ENCODE assay signal across 32 mouse cellular contexts in genomic region chr8:122789796-122790195, GRCm38 (mm10). TPM values are rescaled to one million over a fixed set of nuclear protein-coding genes. Genes with fewer than 3 reads are reported as not detected.
A peak's percentile ranks its signal among the peaks of the same experiment; 100 is the strongest.
DNase-seq lines count a peak whose midpoint lies in the region; ATAC-seq and TF ChIP-seq lines count a peak whose summit lies in the region.
"Had no signal": no experiment of that assay in that cellular context is flagged by ENCODE, and none has a peak within 500 bp of the region (broad histone marks: within the 10 kb centered on the region; RNA-seq: fewer than 3 reads in every experiment).

No protein-coding gene starts in this region.

- no peaks in the 10 kb centered on the region for H3K36me3 ChIP-seq in kidney, adult 2 months (ENCODE audit: control insufficient read depth, insufficient read depth, low read length)
- peaks cover 29% of the 10 kb centered on the region for H3K36me3 ChIP-seq in kidney, embryonic 14.5 days (ENCODE audit: control insufficient read depth, insufficient read depth, low read length)
- H3K36me3 ChIP-seq: G1E had no signal

- H3K4me1 ChIP-seq in kidney, adult 2 months (ENCODE audit: control insufficient read depth, insufficient read depth, low read length): peaks cover 2% of the 10 kb centered on the region; the same call in 1 of the 2 replicates
- H3K4me1 ChIP-seq in kidney, embryonic 14.5 days (ENCODE audit: control insufficient read depth, insufficient read depth, low read length): no peaks in the 10 kb centered on the region
- H3K4me1 ChIP-seq: heart, embryonic 10.5 days; limb, embryonic 10.5 days; limb, embryonic 15.5 days had no signal

- peak overlapping the region; percentile 66 for H3K27ac ChIP-seq in kidney, adult 2 months (ENCODE audit: insufficient read depth, low read depth, low read length)
- no peak overlapping the region for H3K27ac ChIP-seq in kidney, embryonic 14.5 days (ENCODE audit: low read depth, low read length)
- H3K27ac ChIP-seq: forebrain, embryonic 12.5 days; heart, embryonic 10.5 days; heart, embryonic 15.5 days; hindbrain, embryonic 12.5 days; hindbrain, postnatal 0 days; limb, embryonic 10.5 days; limb, embryonic 15.5 days; liver, embryonic 13.5 days; macrophage; midbrain, embryonic 15.5 days; neural tube, embryonic 15.5 days had no signal

- H3K9ac ChIP-seq in kidney, embryonic 14.5 days (ENCODE audit: low read depth, low read length): no peak overlapping the region
- H3K9ac ChIP-seq: forebrain, embryonic 12.5 days; heart, embryonic 15.5 days; hindbrain, embryonic 12.5 days; limb, embryonic 15.5 days; liver, embryonic 13.5 days; midbrain, embryonic 15.5 days; neural tube, embryonic 15.5 days had no signal

- no peak for TF ChIP-seq POLR2A in kidney, adult 2 months (IDR thresholded peaks at IDR 0.05; ENCODE audit: low read depth, low read length)

- no peak overlapping the region for H3K4me3 ChIP-seq in kidney, adult 2 months (ENCODE audit: insufficient read depth, low read depth, low read length)
- no peak overlapping the region for H3K4me3 ChIP-seq in kidney, embryonic 14.5 days (ENCODE audit: low read length)
- H3K4me3 ChIP-seq: erythroblast, embryonic 14.5 days; forebrain, embryonic 12.5 days; heart, embryonic 10.5 days; heart, embryonic 15.5 days; hindbrain, embryonic 12.5 days; limb, embryonic 10.5 days; limb, embryonic 15.5 days; liver, embryonic 13.5 days; midbrain, embryonic 15.5 days; neural tube, embryonic 15.5 days had no signal

- no peak for TF ChIP-seq CTCF in kidney, adult 2 months (conservative IDR thresholded peaks at IDR 0.05; ENCODE audit: insufficient read depth, insufficient read length, low read depth, low read length)

- no peak overlapping the region for H3K4me2 ChIP-seq in kidney, embryonic 14.5 days (replicated peaks; ENCODE audit: low read depth, low read length)
- H3K4me2 ChIP-seq: forebrain, embryonic 12.5 days; heart, embryonic 15.5 days; hindbrain, embryonic 12.5 days; limb, embryonic 15.5 days; liver, embryonic 13.5 days; midbrain, embryonic 15.5 days; neural tube, embryonic 15.5 days had no signal

- no peak for ATAC-seq in kidney, embryonic 14.5 days (ENCODE audit: low FRiP score, low TSS enrichment)
- ATAC-seq: hindbrain, postnatal 0 days; midbrain, embryonic 15.5 days had no signal

- WGBS in kidney, adult 2 months: 59% methylated on average over 5 of the region's 5 CpGs
- WGBS in kidney, embryonic 14.5 days: 91% methylated on average over 5 of the region's 5 CpGs

- no peaks in the 10 kb centered on the region for H3K27me3 ChIP-seq in kidney, adult 2 months (replicated peaks; ENCODE audit: control insufficient read depth, insufficient read depth, low read length)
- no peaks in the 10 kb centered on the region for H3K27me3 ChIP-seq in kidney, embryonic 14.5 days (ENCODE audit: control insufficient read depth, insufficient read depth, low read length)
- H3K27me3 ChIP-seq: heart, embryonic 15.5 days; hindbrain, embryonic 12.5 days; limb, embryonic 15.5 days; liver, embryonic 13.5 days; midbrain, embryonic 15.5 days; neural tube, embryonic 15.5 days had no signal

- H3K9me3 ChIP-seq in kidney, embryonic 14.5 days (ENCODE audit: control insufficient read depth, low read length): no peaks in the 10 kb centered on the region
- H3K9me3 ChIP-seq: forebrain, embryonic 12.5 days; G1E; heart, embryonic 10.5 days; heart, embryonic 15.5 days; hindbrain, embryonic 12.5 days; limb, embryonic 10.5 days; limb, embryonic 15.5 days; liver, embryonic 13.5 days; midbrain, embryonic 15.5 days; neural tube, embryonic 15.5 days had no signal

- peak; percentile 57 for DNase-seq in adrenal gland, postnatal 10 days
- DNase-seq in adrenal gland, adult 8-10 months: no peak
- peak; percentile 91 for DNase-seq in kidney, adult 2 months
- peak; percentile 90 for DNase-seq in kidney, adult 9 months
- peak; percentile 82 to 84 for DNase-seq in kidney, postnatal 36 days
- DNase-seq in layer of hippocampus, adult 18-20 months (ENCODE audit: low spot score in 2 of 2): no peak
- DNase-seq in thymus, postnatal 10 days (ENCODE audit: low spot score in 2 of 2): no peak
- DNase-seq: cerebellum, adult 18-20 months; cerebellum, postnatal 14 days; gastrocnemius, postnatal 25 days; heart, adult 11 months; layer of hippocampus, adult 9-11 months; liver, embryonic 13.5 days; lung, adult 18-20 months; lung, postnatal 10 days; right cerebral cortex, postnatal 25 days; spleen, adult 18-20 months; thymus, postnatal 25 days had no signal

RNA-seq across cellular contexts. Expression of gene Acsf3, which starts 14.5 kb away (rescaled TPM):
- 10 to 100 TPM; 54.3 to 64.8 TPM for total RNA-seq in adrenal gland, postnatal 10 days (2021)
- total RNA-seq in adrenal gland, adult 8-10 months (2022): 10 to 100 TPM; 38.4 to 44.5 (median 41.2) TPM
- 73.9 and 74.9 TPM in 2 replicates for polyA plus RNA-seq in kidney, adult 2 months (2012; rRNA removed)
- 16.1 and 20.2 TPM in 2 replicates for polyA plus RNA-seq in kidney, embryonic 14.5 days (2014; fragmentation: Nextera tagmentation; extraction: Ambion mirVana)
- total RNA-seq in layer of hippocampus, adult 18-20 months (2021): 10 to 100 TPM; 17.7 to 21.0 TPM

RNA-seq across cellular contexts. Expression of gene Cdh15, which starts 58.0 kb away (rescaled TPM):
- 1 to 10 TPM in 1 of 2 experiments, under 1 TPM in 1; 0.75 to 1.9 TPM for total RNA-seq in adrenal gland, postnatal 10 days (2021)
- 1 to 10 TPM in 3 of 4 experiments, under 1 TPM in 1; 0.55 to 1.2 (median 1.2) TPM for total RNA-seq in adrenal gland, adult 8-10 months (2022)
- polyA plus RNA-seq in kidney, adult 2 months (2012; rRNA removed): 0.11 TPM in 1 of 2 replicates, not detected in the other
- 1.1 and 1.2 TPM in 2 replicates for polyA plus RNA-seq in kidney, embryonic 14.5 days (2014; fragmentation: Nextera tagmentation; extraction: Ambion mirVana)
- 1 to 10 TPM in 1 of 2 experiments, under 1 TPM in 1; 0.86 to 1.3 TPM for total RNA-seq in layer of hippocampus, adult 18-20 months (2021)
- total RNA-seq: G1E; heart, postnatal 25 days had no signal
- polyA plus RNA-seq: erythroblast, embryonic 14.5 days; G1E; macrophage had no signal

Comparison
In these comparisons a context has a peak if more than half of its experiments do, and no peak if none do; other contexts are left out.
1. DNase-seq: peak in adrenal gland, postnatal 10 days (single experiment), kidney, adult 2 months (single experiment), kidney, adult 9 months (single experiment) and kidney, postnatal 36 days (2 of 2); none in adrenal gland, adult 8-10 months (single experiment), layer of hippocampus, adult 18-20 months (0 of 2) and thymus, postnatal 10 days (0 of 2).